Comparison of ENCODE assay signal across 8 mouse cellular contexts in genomic region chr9:107906967-107907800, GRCm38 (mm10). TPM values are rescaled to one million over a fixed set of nuclear protein-coding genes. Genes with fewer than 3 reads are reported as not detected.
DNase-seq lines count a peak whose midpoint lies in the region; ATAC-seq and TF ChIP-seq lines count a peak whose summit lies in the region.

No protein-coding gene starts in this region.

- H3K4me1 ChIP-seq in liver, adult 2 months (ENCODE audit: control insufficient read depth, insufficient read depth, low read length): peaks cover 4% of the 10 kb centered on the region; the same call in 1 of the 2 replicates
- peaks cover 54% of the 10 kb centered on the region for H3K4me1 ChIP-seq in embryonic facial prominence, embryonic 15.5 days
- peaks cover 43% of the 10 kb centered on the region for H3K4me1 ChIP-seq in intestine, embryonic 14.5 days (replicated peaks; ENCODE audit: control insufficient read depth, insufficient read depth, low read length)
- peaks cover 15% of the 10 kb centered on the region for H3K4me1 ChIP-seq in neural tube, embryonic 12.5 days

- ATAC-seq in embryonic facial prominence, embryonic 15.5 days (ENCODE audit: insufficient number of reproducible peaks, low FRiP score, low TSS enrichment, low read depth): no peak
- no peak; the same call in 1 of the 2 replicates for ATAC-seq in intestine, embryonic 14.5 days (replicated peaks; ENCODE audit: low FRiP score, low TSS enrichment, low read depth)
- ATAC-seq in neural tube, embryonic 12.5 days (ENCODE audit: low FRiP score, low read depth): no peak

- no peak for TF ChIP-seq CTCF in liver, adult 2 months (IDR thresholded peaks at IDR 0.05; ENCODE audit: low read depth, low read length)

- no peaks in the 10 kb centered on the region for H3K27me3 ChIP-seq in liver, adult 2 months (ENCODE audit: control insufficient read depth, insufficient read depth, low read length)
- no peaks in the 10 kb centered on the region for H3K27me3 ChIP-seq in embryonic facial prominence, embryonic 15.5 days
- H3K27me3 ChIP-seq in intestine, embryonic 14.5 days (replicated peaks; ENCODE audit: control insufficient read depth, insufficient read depth, low read length): no peaks in the 10 kb centered on the region
- 0 out of 2 replicates have a peak, but pooled peaks cover 3% of the 10 kb centered on the region for H3K27me3 ChIP-seq in neural tube, embryonic 12.5 days (replicated peaks)

- 24% methylated on average over 31 of the region's 31 CpGs for WGBS in liver, adult 2 months
- 38% methylated on average over 31 of the region's 31 CpGs for WGBS in embryonic facial prominence, embryonic 15.5 days
- WGBS in intestine, embryonic 14.5 days: 42% methylated on average over 31 of the region's 31 CpGs
- 48% methylated on average over 31 of the region's 31 CpGs for WGBS in neural tube, embryonic 12.5 days

- H3K9ac ChIP-seq in liver, adult 2 months (ENCODE audit: low read depth, low read length): peak overlapping the region; percentile 35
- H3K9ac ChIP-seq in embryonic facial prominence, embryonic 15.5 days: peak overlapping the region; percentile 45
- peak overlapping the region; percentile 46; the same call in 1 of the 2 replicates for H3K9ac ChIP-seq in intestine, embryonic 14.5 days (ENCODE audit: low read length)
- peak overlapping the region; percentile 54 for H3K9ac ChIP-seq in neural tube, embryonic 12.5 days

- H3K4me3 ChIP-seq in liver, adult 2 months (ENCODE audit: insufficient read depth, low read depth, low read length): peak overlapping the region; percentile 58
- peak overlapping the region; percentile 54 for H3K4me3 ChIP-seq in embryonic facial prominence, embryonic 15.5 days (replicated peaks)
- H3K4me3 ChIP-seq in intestine, embryonic 14.5 days (ENCODE audit: low read depth, low read length): peak overlapping the region; percentile 47
- H3K4me3 ChIP-seq in neural tube, embryonic 12.5 days: peak overlapping the region; percentile 29; the same call in 1 of the 2 replicates

- no peak for TF ChIP-seq POLR2A in liver, adult 2 months (IDR thresholded peaks at IDR 0.05; ENCODE audit: extremely low read depth, insufficient read depth, low read length)

- H3K9me3 ChIP-seq in embryonic facial prominence, embryonic 15.5 days (replicated peaks): no peaks in the 10 kb centered on the region
- no peaks in the 10 kb centered on the region for H3K9me3 ChIP-seq in intestine, embryonic 14.5 days (ENCODE audit: control insufficient read depth, low read length)
- H3K9me3 ChIP-seq in neural tube, embryonic 12.5 days: no peaks in the 10 kb centered on the region

- H3K79me2 ChIP-seq in liver, adult 2 months (ENCODE audit: control insufficient read depth, insufficient read depth, low read length): no peaks in the 10 kb centered on the region

- DNase-seq in liver, adult 2 months (ENCODE audit: extremely low read depth, low read depth, low spot score): no peak
- no peak for DNase-seq in liver
- no peak for DNase-seq in intestine, embryonic 14.5 days (ENCODE audit: low spot score)
- no peak for DNase-seq in cerebellum, adult 9-11 months
- DNase-seq in cerebellum, adult 18-20 months: no peak
- DNase-seq in right cerebral cortex, postnatal 25 days: no peak

- H3K4me2 ChIP-seq in embryonic facial prominence, embryonic 15.5 days (replicated peaks): peak overlapping the region; percentile 78
- peak overlapping the region; percentile 76 for H3K4me2 ChIP-seq in intestine, embryonic 14.5 days (ENCODE audit: low read length)
- peak overlapping the region; percentile 63 for H3K4me2 ChIP-seq in neural tube, embryonic 12.5 days (replicated peaks)

- no peak overlapping the region for H3K27ac ChIP-seq in liver, adult 2 months (replicated peaks; ENCODE audit: insufficient read depth, low read depth, low read length)
- H3K27ac ChIP-seq in embryonic facial prominence, embryonic 15.5 days (replicated peaks): peak overlapping the region; percentile 81
- peak overlapping the region; percentile 75 for H3K27ac ChIP-seq in intestine, embryonic 14.5 days (ENCODE audit: low read depth)
- H3K27ac ChIP-seq in neural tube, embryonic 12.5 days: no peak overlapping the region

- H3K36me3 ChIP-seq in liver, adult 2 months (ENCODE audit: control insufficient read depth, insufficient read depth, low read length): no peaks in the 10 kb centered on the region
- H3K36me3 ChIP-seq in embryonic facial prominence, embryonic 15.5 days: peaks cover 8% of the 10 kb centered on the region
- no peaks in the 10 kb centered on the region for H3K36me3 ChIP-seq in intestine, embryonic 14.5 days (ENCODE audit: control insufficient read depth, insufficient read depth, low read length)
- H3K36me3 ChIP-seq in neural tube, embryonic 12.5 days: no peaks in the 10 kb centered on the region

RNA-seq across cellular contexts. Expression of gene Mst1r, which starts 0.5 kb away (rescaled TPM):
- total RNA-seq in liver, adult 2 months (2014; rRNA removed): 0.18 and 0.27 TPM in 2 replicates
- 0.70 and 1.2 TPM in 2 replicates for polyA plus RNA-seq in liver, adult 2 months (2012; rRNA removed)
- 7.4 and 7.7 TPM in 2 replicates for polyA plus RNA-seq in embryonic facial prominence, embryonic 15.5 days (2015; fragmentation: Nextera tagmentation; extraction: Ambion mirVana)
- 3.9 and 4.1 TPM in 2 replicates for polyA plus RNA-seq in intestine, embryonic 14.5 days (2014; fragmentation: Nextera tagmentation; extraction: Ambion mirVana)
- 1.8 and 2.2 TPM in 2 replicates for polyA plus RNA-seq in neural tube, embryonic 12.5 days (2016; fragmentation: Nextera tagmentation; extraction: Ambion mirVana)

RNA-seq across cellular contexts. Expression of gene Mon1a, which starts 19.2 kb away (rescaled TPM):
- 9.2 and 12.4 TPM in 2 replicates for total RNA-seq in liver, adult 2 months (2014; rRNA removed)
- polyA plus RNA-seq in liver, adult 2 months (2012; rRNA removed): 29.2 and 29.6 TPM in 2 replicates
- 17.2 and 18.2 TPM in 2 replicates for polyA plus RNA-seq in embryonic facial prominence, embryonic 15.5 days (2015; fragmentation: Nextera tagmentation; extraction: Ambion mirVana)
- polyA plus RNA-seq in intestine, embryonic 14.5 days (2014; fragmentation: Nextera tagmentation; extraction: Ambion mirVana): 17.2 and 21.7 TPM in 2 replicates
- polyA plus RNA-seq in neural tube, embryonic 12.5 days (2016; fragmentation: Nextera tagmentation; extraction: Ambion mirVana): 20.8 and 22.7 TPM in 2 replicates

RNA-seq across cellular contexts. Expression of gene Actl11, which starts 21.1 kb away (rescaled TPM):
- not detected in 2 replicates for total RNA-seq in liver, adult 2 months (2014; rRNA removed)
- not detected in 2 replicates for polyA plus RNA-seq in liver, adult 2 months (2012; rRNA removed)
- not detected in 2 replicates for polyA plus RNA-seq in embryonic facial prominence, embryonic 15.5 days (2015; fragmentation: Nextera tagmentation; extraction: Ambion mirVana)
- not detected in 2 replicates for polyA plus RNA-seq in intestine, embryonic 14.5 days (2014; fragmentation: Nextera tagmentation; extraction: Ambion mirVana)
- polyA plus RNA-seq in neural tube, embryonic 12.5 days (2016; fragmentation: Nextera tagmentation; extraction: Ambion mirVana): not detected in 2 replicates

RNA-seq across cellular contexts. Expression of gene Camkv, which starts 28.3 kb away (rescaled TPM):
- total RNA-seq in liver, adult 2 months (2014; rRNA removed): 0.07 TPM in 1 of 2 replicates, not detected in the other
- polyA plus RNA-seq in liver, adult 2 months (2012; rRNA removed): not detected in 2 replicates
- polyA plus RNA-seq in embryonic facial prominence, embryonic 15.5 days (2015; fragmentation: Nextera tagmentation; extraction: Ambion mirVana): 5.9 and 6.0 TPM in 2 replicates
- polyA plus RNA-seq in intestine, embryonic 14.5 days (2014; fragmentation: Nextera tagmentation; extraction: Ambion mirVana): 1.7 and 1.9 TPM in 2 replicates
- polyA plus RNA-seq in neural tube, embryonic 12.5 days (2016; fragmentation: Nextera tagmentation; extraction: Ambion mirVana): 7.8 and 8.0 TPM in 2 replicates

RNA-seq across cellular contexts. Expression of gene Rbm6, which starts 34.1 kb away (rescaled TPM):
- total RNA-seq in liver, adult 2 months (2014; rRNA removed): 31.8 and 34.4 TPM in 2 replicates
- polyA plus RNA-seq in liver, adult 2 months (2012; rRNA removed): 8.3 and 9.9 TPM in 2 replicates
- 75.7 and 77.6 TPM in 2 replicates for polyA plus RNA-seq in embryonic facial prominence, embryonic 15.5 days (2015; fragmentation: Nextera tagmentation; extraction: Ambion mirVana)
- 64.2 and 74.5 TPM in 2 replicates for polyA plus RNA-seq in intestine, embryonic 14.5 days (2014; fragmentation: Nextera tagmentation; extraction: Ambion mirVana)
- polyA plus RNA-seq in neural tube, embryonic 12.5 days (2016; fragmentation: Nextera tagmentation; extraction: Ambion mirVana): 121 TPM in 2 replicates

Comparison
In these comparisons a context has a peak if more than half of its experiments do, and no peak if none do; other contexts are left out.
1. H3K27ac ChIP-seq: peak in embryonic facial prominence, embryonic 15.5 days (single experiment) and intestine, embryonic 14.5 days (single experiment); none in liver, adult 2 months (single experiment) and neural tube, embryonic 12.5 days (single experiment).
2. Peak in every context shown above with its lines, with median percentiles within 50 percentile points of each other: H3K4me3 ChIP-seq, H3K9ac ChIP-seq and H3K4me2 ChIP-seq.